Mouse (Mus musculus) stomach, embryonic 16.5 days (tissue): Measurements from ENCODE around the gene Vax2. TPM values are rescaled to one million over a fixed set of nuclear protein-coding genes. Genes with fewer than 3 reads are reported as not detected.

Source experiments
- ATAC-seq: fragments of 200-750 bp; cut with Nextera tagmentation; 2 replicates; pipeline ENCODE4 v1.8.0; 2017; ENCODE audit warnings: moderate number of reproducible peaks, moderate TSS enrichment; ENCODE audit not compliant: insufficient read depth, low FRiP score
- H3K27ac ChIP-seq: fragments of 300-500 bp; sonication (generic); 2 replicates; pipeline ENCODE4 v1.5.1; 2014; ENCODE audit warnings: low read length
- H3K27me3 ChIP-seq: fragments of 300-500 bp; sonication (generic); 2 replicates; pipeline ENCODE4 v1.6.1; 2014; ENCODE audit warnings: low read length, control low read depth, mixed read lengths; ENCODE audit not compliant: control insufficient read depth, insufficient read depth
- H3K36me3 ChIP-seq: fragments of 300-500 bp; sonication (generic); 2 replicates; pipeline ENCODE4 v1.6.1; 2014; ENCODE audit warnings: low read length; ENCODE audit not compliant: control insufficient read depth, insufficient read depth
- H3K4me1 ChIP-seq: fragments of 300-500 bp; sonication (generic); 2 replicates; pipeline ENCODE4 v1.6.1; 2014; ENCODE audit warnings: low read length, control low read depth, mixed read lengths; ENCODE audit not compliant: control insufficient read depth, insufficient read depth
- H3K4me2 ChIP-seq: fragments of 300-500 bp; sonication (generic); 2 replicates; pipeline ENCODE4 v1.6.1; 2014; ENCODE audit warnings: low read depth, low read length, mixed read lengths
- H3K4me3 ChIP-seq: fragments of 300-500 bp; sonication (generic); replicated peaks from 2 replicates; pipeline ENCODE4 v1.5.1; 2014; ENCODE audit warnings: mild to moderate bottlenecking, low read length
- H3K9ac ChIP-seq: fragments of 300-500 bp; sonication (generic); 2 replicates; pipeline ENCODE4 v1.6.1; 2014; ENCODE audit warnings: low read length
- H3K9me3 ChIP-seq: fragments of 300-500 bp; sonication (generic); replicated peaks from 2 replicates; pipeline ENCODE4 v1.6.1; 2016; ENCODE audit warnings: low read length, control low read depth; ENCODE audit not compliant: control insufficient read depth
- WGBS: fragments of 180-500 bp; shearing (Covaris S2); extraction: QIAGEN DNeasy Blood & Tissue Kit; methylation state at CpG from one replicate; pipeline ENCODE4 v1.1.7; 2014; 5-methylcytosine and 5-hydroxymethylcytosine counted together
- polyA plus RNA-seq: library from polyadenylated mRNA; unstranded; fragments of >200 nt; fragmentation: Nextera tagmentation; extraction: Ambion mirVana; gene quantifications from 2 replicates; pipeline ENCODE4 v1.2.1, GENCODE M21; 2015

Gene Vax2
- polyA plus RNA-seq: not detected in 2 replicates

GRCm38 (mm10) chr6:83711067-83711675 lies at the start of gene Vax2:
Vax2 (plus strand) TSS chr6:83711264.
- peak; percentile 89; the same call in 1 of the 2 replicates for ATAC-seq
- peak within 1 kb of the TSS; percentile 31; the same call in 1 of the 2 replicates for H3K9ac ChIP-seq
- H3K27ac ChIP-seq: no peak within 1 kb of the TSS

GRCm38 (mm10) chr6:83665009-83665408 lies 46.1 kb upstream of the Vax2 start:
- ATAC-seq: no peak
- WGBS: 86% methylated on average over 2 of the region's 2 CpGs
- no peak overlapping the region for H3K4me2 ChIP-seq
- H3K4me3 ChIP-seq: no peak overlapping the region
- H3K27me3 ChIP-seq: no peaks in the 10 kb centered on the region
- no peak overlapping the region for H3K9ac ChIP-seq
- H3K27ac ChIP-seq: no peak overlapping the region
- no peaks in the 10 kb centered on the region for H3K9me3 ChIP-seq
- no peaks in the 10 kb centered on the region for H3K36me3 ChIP-seq
- no peaks in the 10 kb centered on the region for H3K4me1 ChIP-seq

More at GRCm38 (mm10) chr6:83711067-83711675, at the start of gene Vax2:
- no peaks in the 10 kb centered on the region for H3K36me3 ChIP-seq
- peaks cover 98% of the 10 kb centered on the region for H3K27me3 ChIP-seq
- H3K4me2 ChIP-seq: peak within 1 kb of the TSS; percentile 61
- H3K4me3 ChIP-seq: peak within 1 kb of the TSS; percentile 44
- H3K9me3 ChIP-seq: no peaks in the 10 kb centered on the region
- under 1% methylated on average over 46 of the region's 46 CpGs for WGBS
- peaks cover 16% of the 10 kb centered on the region; the same call in 1 of the 2 replicates for H3K4me1 ChIP-seq

- no peaks in the 10 kb centered on the region for H3K4me1 ChIP-seq
- peaks cover 3% of the 10 kb centered on the region; the same call in 1 of the 2 replicates for H3K27me3 ChIP-seq
- 3% methylated on average over 4 of the region's 4 CpGs for WGBS
- H3K27ac ChIP-seq: no peak overlapping the region
- H3K36me3 ChIP-seq: no peaks in the 10 kb centered on the region
- H3K4me3 ChIP-seq: no peak overlapping the region
- H3K9me3 ChIP-seq: no peaks in the 10 kb centered on the region
- H3K9ac ChIP-seq: no peak overlapping the region
- H3K4me2 ChIP-seq: no peak overlapping the region
- no peak for ATAC-seq
Measured at GRCm38 (mm10) chr6:83673395-83673794, 37.7 kb upstream of the Vax2 start.

GRCm38 (mm10) chr6:83677757-83678156 lies 33.3 kb upstream of the Vax2 start, which contains the start of gene Cd207:
Cd207 (minus strand) TSS chr6:83677857.
- Histone ChIP-seq H3K27me3 (peaks cover 3% of the 10 kb centered on the region; the same call in 1 of the 2 replicates), H3K9me3 (no peaks in the 10 kb centered on the region), H3K36me3 (no peaks in the 10 kb centered on the region), H3K4me2 (no peak within 1 kb of the TSS), H3K4me1 (no peaks in the 10 kb centered on the region), H3K4me3 (no peak within 1 kb of the TSS), H3K9ac (no peak within 1 kb of the TSS), H3K27ac (no peak within 1 kb of the TSS)
- ATAC-seq: no peak
- WGBS: 65% methylated on average over 4 of the region's 4 CpGs

- no peak overlapping the region for H3K27ac ChIP-seq
- no peak for ATAC-seq
- no peak overlapping the region for H3K9ac ChIP-seq
- WGBS: 74% methylated on average over 4 of the region's 4 CpGs
- H3K36me3 ChIP-seq: no peaks in the 10 kb centered on the region
- no peak overlapping the region for H3K4me2 ChIP-seq
- no peaks in the 10 kb centered on the region for H3K9me3 ChIP-seq
- H3K4me3 ChIP-seq: no peak overlapping the region
- H3K4me1 ChIP-seq: no peaks in the 10 kb centered on the region
- peaks cover 42% of the 10 kb centered on the region for H3K27me3 ChIP-seq
Measured at GRCm38 (mm10) chr6:83689374-83689773, 21.7 kb upstream of the Vax2 start.

GRCm38 (mm10) chr6:83690277-83690676 lies 20.8 kb upstream of the Vax2 start:
- no peak overlapping the region for H3K4me3 ChIP-seq
- H3K27ac ChIP-seq: no peak overlapping the region
- no peaks in the 10 kb centered on the region for H3K36me3 ChIP-seq
- no peak overlapping the region for H3K9ac ChIP-seq
- H3K4me2 ChIP-seq: no peak overlapping the region
- WGBS: 25% methylated on average over 4 of the region's 5 CpGs
- peaks cover 51% of the 10 kb centered on the region for H3K27me3 ChIP-seq
- H3K9me3 ChIP-seq: no peaks in the 10 kb centered on the region
- ATAC-seq: no peak
- no peaks in the 10 kb centered on the region for H3K4me1 ChIP-seq

- no peak overlapping the region for H3K4me2 ChIP-seq
Measured at GRCm38 (mm10) chr6:83690936-83691335, 20.1 kb upstream of the Vax2 start.

GRCm38 (mm10) chr6:83692962-83693361 lies 18.1 kb upstream of the Vax2 start:
- Histone ChIP-seq H3K4me2 (no peak overlapping the region), H3K27ac (no peak overlapping the region), H3K9me3 (no peaks in the 10 kb centered on the region), H3K4me1 (no peaks in the 10 kb centered on the region), H3K9ac (no peak overlapping the region), H3K4me3 (no peak overlapping the region), H3K36me3 (no peaks in the 10 kb centered on the region), H3K27me3 (peaks cover 78% of the 10 kb centered on the region)
- no peak for ATAC-seq
- 3% methylated on average over 12 of the region's 12 CpGs for WGBS

More at GRCm38 (mm10) chr6:83690936-83691335, 20.1 kb upstream of the Vax2 start:
- peaks cover 58% of the 10 kb centered on the region for H3K27me3 ChIP-seq
- no peak for ATAC-seq
- WGBS: 55% methylated on average over 2 of the region's 2 CpGs
- no peaks in the 10 kb centered on the region for H3K9me3 ChIP-seq
- no peak overlapping the region for H3K27ac ChIP-seq
- no peak overlapping the region for H3K9ac ChIP-seq
- no peak overlapping the region for H3K4me3 ChIP-seq
- H3K36me3 ChIP-seq: no peaks in the 10 kb centered on the region
- no peaks in the 10 kb centered on the region for H3K4me1 ChIP-seq

GRCm38 (mm10) chr6:83693835-83694234 lies 17.2 kb upstream of the Vax2 start:
- no peak overlapping the region for H3K4me2 ChIP-seq
- no peak overlapping the region for H3K27ac ChIP-seq
- peaks cover 87% of the 10 kb centered on the region for H3K27me3 ChIP-seq
- no peak overlapping the region for H3K9ac ChIP-seq
- no peaks in the 10 kb centered on the region for H3K9me3 ChIP-seq
- no peaks in the 10 kb centered on the region for H3K4me1 ChIP-seq
- 1% methylated on average over 9 of the region's 9 CpGs for WGBS
- no peak overlapping the region for H3K4me3 ChIP-seq
- no peak for ATAC-seq
- no peaks in the 10 kb centered on the region for H3K36me3 ChIP-seq
